Mouse (Mus musculus) right cerebral cortex, adult 2 months (tissue): ENCODE measurements around the gene Abca9.

Source experiments
- DNase-seq, 2 experiments: peaks; one replicate each; pipeline ENCODE4 v3.0.0; 2021 to 2022; ENCODE audit warnings: low spot score in 2 of 2

The Abca9 gene

DNA sequence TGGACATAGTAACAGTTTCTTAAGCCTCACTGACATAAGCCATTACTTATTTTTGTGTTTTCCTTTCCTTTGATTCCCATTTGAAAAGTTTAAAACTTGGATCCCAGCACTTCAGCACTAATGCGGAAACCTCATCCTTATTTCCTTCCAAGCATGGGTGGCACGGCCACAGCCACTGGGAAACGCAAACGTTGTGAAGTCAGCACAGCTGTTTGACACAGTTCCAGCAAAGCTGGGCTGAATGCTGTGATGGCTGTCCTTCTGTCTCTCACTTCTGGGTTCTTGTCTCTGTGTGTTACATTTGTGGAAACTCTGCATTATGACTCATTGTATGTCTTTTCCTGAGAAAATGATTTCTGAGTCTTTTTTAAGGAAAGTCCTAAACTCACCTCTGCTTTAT, 107.0 kb downstream of the Abca9 start:
- DNase-seq = peak in 1 of 2 experiments; percentile 2

DNA sequence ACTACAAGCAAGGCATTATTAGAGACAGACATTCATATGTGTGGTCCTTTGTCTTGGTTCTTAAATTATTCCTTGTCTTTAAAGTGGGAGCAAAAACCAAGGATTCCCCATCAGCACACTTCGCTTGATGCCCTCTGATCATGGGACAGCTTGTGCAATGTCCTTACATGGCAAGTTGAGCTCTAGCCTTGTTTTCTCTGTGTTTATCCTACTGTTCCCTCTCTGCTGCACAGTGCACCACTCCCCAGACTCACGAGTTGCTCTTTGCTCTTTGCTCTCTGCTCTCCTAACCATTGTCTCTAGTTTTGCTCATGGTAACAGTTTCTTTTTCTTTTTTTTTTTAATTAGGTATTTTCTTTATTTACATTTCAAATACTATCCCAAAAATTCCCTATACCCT, 107.9 kb downstream of the Abca9 start:
- no peak for DNase-seq

DNA sequence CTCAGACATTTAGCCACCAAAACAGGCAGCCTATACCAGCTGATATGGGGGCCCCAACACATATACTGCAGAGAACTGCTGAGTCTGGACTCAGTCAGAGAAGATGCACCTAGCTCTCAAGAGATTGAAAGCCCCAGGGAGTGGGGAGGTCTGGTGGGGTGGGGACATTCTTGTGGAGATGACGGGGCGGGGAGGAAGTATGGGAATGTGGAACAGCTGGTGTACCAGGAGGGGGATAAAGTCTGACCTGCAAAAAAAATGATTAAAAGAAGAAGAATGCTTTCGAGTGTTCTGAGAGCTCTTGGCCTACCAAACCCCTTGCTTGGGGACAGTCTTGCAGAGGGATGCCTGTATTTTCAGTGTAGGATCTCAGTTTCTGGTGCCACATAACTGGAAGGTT, 114.3 kb downstream of the Abca9 start:
- no peak for DNase-seq
